Comparison of ENCODE assay signal across 29 mouse cellular contexts in genomic region chr13:29429877-29430276, GRCm38 (mm10).
DNase-seq lines count a peak whose midpoint lies in the region; ATAC-seq and TF ChIP-seq lines count a peak whose summit lies in the region.
"Had no signal": no experiment of that assay in that cellular context is flagged by ENCODE, and none has a peak within 500 bp of the region (broad histone marks: within the 10 kb centered on the region; RNA-seq: fewer than 3 reads in every experiment).

No protein-coding gene starts in this region.

- 0 out of 2 replicates have a peak overlapping the region, but pooled peaks have one; percentile 0 for H3K27ac ChIP-seq in hindbrain, embryonic 13.5 days
- H3K27ac ChIP-seq in hindbrain, embryonic 10.5 days: no peak overlapping the region
- H3K27ac ChIP-seq in limb, embryonic 14.5 days (replicated peaks; ENCODE audit: low read depth, low read length): no peak overlapping the region
- H3K27ac ChIP-seq: embryonic facial prominence, embryonic 15.5 days; gastrocnemius, adult 2 months; heart, adult 2 months; liver, embryonic 14.5 days had no signal

- H3K36me3 ChIP-seq in hindbrain, embryonic 13.5 days: no peaks in the 10 kb centered on the region
- H3K36me3 ChIP-seq in hindbrain, embryonic 10.5 days: peaks cover 5% of the 10 kb centered on the region; the same call in 1 of the 2 replicates
- H3K36me3 ChIP-seq in limb, embryonic 14.5 days (ENCODE audit: control insufficient read depth, insufficient read depth, low read length): no peaks in the 10 kb centered on the region
- H3K36me3 ChIP-seq: embryonic facial prominence, embryonic 15.5 days had no signal

- no peak overlapping the region for H3K4me3 ChIP-seq in hindbrain, embryonic 13.5 days
- H3K4me3 ChIP-seq in hindbrain, embryonic 10.5 days: no peak overlapping the region
- H3K4me3 ChIP-seq in limb, embryonic 14.5 days (replicated peaks; ENCODE audit: low read length): no peak overlapping the region
- H3K4me3 ChIP-seq: embryonic facial prominence, embryonic 15.5 days; gastrocnemius, adult 2 months; heart, adult 2 months had no signal

- no peak overlapping the region for H3K9ac ChIP-seq in hindbrain, embryonic 13.5 days
- no peak overlapping the region for H3K9ac ChIP-seq in limb, embryonic 14.5 days (ENCODE audit: low read depth, low read length, severe bottlenecking)
- H3K9ac ChIP-seq: embryonic facial prominence, embryonic 15.5 days; liver, embryonic 14.5 days had no signal

- DNase-seq in hindbrain, embryonic 10.5 days (ENCODE audit: low spot score): no peak
- DNase-seq in NIH3T3 (ENCODE audit: low read depth): peak; percentile 33
- peak; percentile 19 for DNase-seq in gonadal fat pad, adult 2 months (ENCODE audit: low read depth)
- peak; percentile 26 for DNase-seq in limb, embryonic 14.5 days (ENCODE audit: low spot score)
- no peak for DNase-seq in layer of hippocampus, postnatal 36 days
- DNase-seq in ovary, postnatal 10 days (ENCODE audit: low spot score): no peak
- DNase-seq in lung, postnatal 4 days: no peak
- DNase-seq: adrenal gland, adult 2 months; cerebellum, adult 2 months; cerebellum, postnatal 14 days; gastrocnemius, adult 2 months; gastrocnemius, postnatal 36 days; heart, adult 2 months; heart, postnatal 14 days; kidney, adult 9 months; kidney, postnatal 10 days; layer of hippocampus, adult 9-11 months; liver; lung, adult 2 months; lung, postnatal 10 days; right cerebral cortex, adult 18-20 months had no signal

- no peaks in the 10 kb centered on the region for H3K27me3 ChIP-seq in hindbrain, embryonic 13.5 days
- H3K27me3 ChIP-seq in hindbrain, embryonic 10.5 days (ENCODE audit: insufficient read depth, poor library complexity, severe bottlenecking): no peaks in the 10 kb centered on the region
- no peaks in the 10 kb centered on the region for H3K27me3 ChIP-seq in limb, embryonic 14.5 days (ENCODE audit: control insufficient read depth, insufficient read depth, low read length)
- H3K27me3 ChIP-seq: embryonic facial prominence, embryonic 15.5 days had no signal

- no peak overlapping the region for H3K4me2 ChIP-seq in hindbrain, embryonic 13.5 days
- no peak overlapping the region for H3K4me2 ChIP-seq in limb, embryonic 14.5 days (replicated peaks; ENCODE audit: low read depth, low read length, severe bottlenecking)
- H3K4me2 ChIP-seq: embryonic facial prominence, embryonic 15.5 days had no signal

- peaks cover 4% of the 10 kb centered on the region for H3K4me1 ChIP-seq in hindbrain, embryonic 13.5 days (replicated peaks)
- 0 out of 2 replicates have a peak, but pooled peaks cover 3% of the 10 kb centered on the region for H3K4me1 ChIP-seq in hindbrain, embryonic 10.5 days (replicated peaks)
- 0 out of 2 replicates have a peak, but pooled peaks cover 10% of the 10 kb centered on the region for H3K4me1 ChIP-seq in limb, embryonic 14.5 days (ENCODE audit: control insufficient read depth, insufficient read depth, low read length)

- ATAC-seq in hindbrain, embryonic 13.5 days (ENCODE audit: low FRiP score): no peak
- ATAC-seq in limb, embryonic 14.5 days (ENCODE audit: low FRiP score, low read depth): no peak
- ATAC-seq: activated CD4-positive, CD25-positive, alpha-beta regulatory T cell, adult 4 months; CD4-positive, CD25-positive, alpha-beta regulatory T cell, adult 4 months; forebrain, embryonic 14.5 days; intestine, postnatal 0 days; midbrain, embryonic 16.5 days had no signal

- no peak for TF ChIP-seq POLR2A in limb, embryonic 14.5 days (IDR thresholded peaks at IDR 0.05; ENCODE audit: borderline replicate concordance, extremely low read depth, insufficient read depth, insufficient read length)

- 72% methylated on average over 4 of the region's 4 CpGs for WGBS in hindbrain, embryonic 13.5 days
- WGBS in hindbrain, embryonic 10.5 days: 72% methylated on average over 4 of the region's 4 CpGs
- WGBS in limb, embryonic 14.5 days: 35% methylated on average over 4 of the region's 4 CpGs

- H3K9me3 ChIP-seq in hindbrain, embryonic 13.5 days: no peaks in the 10 kb centered on the region
- no peaks in the 10 kb centered on the region for H3K9me3 ChIP-seq in hindbrain, embryonic 10.5 days
- no peaks in the 10 kb centered on the region for H3K9me3 ChIP-seq in limb, embryonic 14.5 days (ENCODE audit: control insufficient read depth, low read length)
- H3K9me3 ChIP-seq: embryonic facial prominence, embryonic 15.5 days had no signal

Comparison
In these comparisons a context has a peak if more than half of its experiments do, and no peak if none do; other contexts are left out.
1. DNase-seq: peak in NIH3T3 (single experiment), gonadal fat pad, adult 2 months (single experiment) and limb, embryonic 14.5 days (single experiment); none in hindbrain, embryonic 10.5 days (single experiment), layer of hippocampus, postnatal 36 days (0 of 2), ovary, postnatal 10 days (single experiment) and lung, postnatal 4 days (0 of 2).